Mouse (Mus musculus): ENCODE data around the gene Bcl7c.

DNA sequence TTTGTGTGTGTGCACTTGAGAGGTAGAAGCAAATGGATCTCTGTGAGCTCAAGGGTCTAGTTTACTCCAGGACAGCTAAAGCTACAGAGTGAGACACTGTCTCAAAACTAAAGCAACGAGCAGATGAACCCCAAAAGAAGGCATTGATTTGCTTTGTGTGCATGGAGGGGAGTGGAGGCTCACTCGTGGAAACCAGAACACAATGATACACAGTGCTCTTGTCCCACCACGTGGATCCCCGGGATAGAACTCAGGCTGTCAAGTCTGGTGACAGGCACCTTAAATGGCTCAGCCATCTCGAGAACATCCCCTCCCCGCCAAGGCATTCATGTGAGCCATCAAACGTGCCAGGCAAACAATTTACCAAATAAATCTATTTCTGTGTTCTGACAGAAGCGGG is 41.6 kb downstream of the Bcl7c start:
- TF ChIP-seq GATA1 (IDR thresholded peaks at IDR 0.05; ENCODE audit: borderline replicate concordance, low read length) (no peak), FLI1 (IDR thresholded peaks at IDR 0.05; ENCODE audit: low read length) (no peak)
